Mouse (Mus musculus) cerebellum, postnatal 4 days (tissue): ENCODE results near the gene Mnx1.
A peak's percentile ranks its signal among the peaks of the same experiment; 100 is the strongest.
"Not testable (repeated sequence)": the region's sequence is repeated elsewhere in the genome, so short reads cannot be mapped to it uniquely, and the experiment has no call there.

Experiments used
- DNase-seq, 2 experiments: peaks; one replicate each; pipeline ENCODE4 v3.0.0; 2022; ENCODE audit warnings: low spot score in 2 of 2, mixed read lengths in 1 of 2

The Mnx1 gene

DNA sequence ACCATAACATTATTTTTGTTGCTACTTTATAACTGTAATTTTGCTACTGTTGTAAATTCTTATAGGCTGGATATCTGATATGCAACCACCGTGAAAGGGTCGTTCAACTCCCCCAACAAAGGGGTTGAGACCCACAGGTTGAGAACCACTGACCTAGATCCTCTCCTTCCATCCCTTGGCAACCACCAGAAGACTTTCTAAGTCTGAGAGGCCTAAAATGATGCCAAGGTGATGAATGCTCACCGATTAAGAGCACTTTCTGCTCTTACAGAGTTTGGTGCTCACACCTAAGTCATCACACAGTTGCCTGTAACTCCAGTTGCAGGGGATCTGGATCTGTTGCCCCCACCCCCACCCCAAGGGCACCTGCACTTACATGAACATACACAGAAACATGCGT is 8.8 kb downstream of the Mnx1 start:
- DNase-seq = no peak

DNA sequence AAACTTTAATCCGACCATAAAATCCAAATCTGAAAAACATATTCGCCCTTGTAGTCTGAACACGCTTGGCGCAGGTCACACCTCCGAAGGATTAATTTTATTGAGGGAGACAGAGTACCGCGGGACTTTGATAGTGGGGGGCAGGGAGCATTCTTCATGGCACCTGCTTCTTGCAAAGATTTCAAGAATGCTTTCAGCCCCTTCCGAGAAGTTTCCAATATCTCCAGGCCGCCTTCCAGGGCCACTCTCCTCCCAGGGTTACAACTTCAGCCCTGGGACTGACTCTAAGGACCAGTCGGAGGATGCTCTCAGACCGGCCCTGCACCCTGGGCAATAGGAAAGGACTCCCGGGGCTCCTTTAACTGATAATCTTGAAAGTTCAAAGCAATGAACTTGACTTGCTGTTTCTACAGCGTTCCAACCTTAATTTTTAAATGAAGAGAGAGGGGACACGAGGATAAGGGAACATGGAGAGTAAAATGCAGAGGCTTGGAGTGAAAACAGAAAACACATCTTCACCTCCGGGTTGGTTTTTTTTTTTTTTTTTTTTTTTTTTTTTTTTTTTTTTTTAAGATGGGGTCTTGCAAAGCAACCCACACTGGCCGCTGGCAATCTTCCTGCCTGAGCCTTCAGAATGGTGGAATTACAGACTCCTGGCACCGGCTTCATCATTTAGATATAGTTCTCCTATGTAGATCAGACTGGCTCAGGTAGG is 9.8 kb downstream of the Mnx1 start:
- DNase-seq = no peak

DNA sequence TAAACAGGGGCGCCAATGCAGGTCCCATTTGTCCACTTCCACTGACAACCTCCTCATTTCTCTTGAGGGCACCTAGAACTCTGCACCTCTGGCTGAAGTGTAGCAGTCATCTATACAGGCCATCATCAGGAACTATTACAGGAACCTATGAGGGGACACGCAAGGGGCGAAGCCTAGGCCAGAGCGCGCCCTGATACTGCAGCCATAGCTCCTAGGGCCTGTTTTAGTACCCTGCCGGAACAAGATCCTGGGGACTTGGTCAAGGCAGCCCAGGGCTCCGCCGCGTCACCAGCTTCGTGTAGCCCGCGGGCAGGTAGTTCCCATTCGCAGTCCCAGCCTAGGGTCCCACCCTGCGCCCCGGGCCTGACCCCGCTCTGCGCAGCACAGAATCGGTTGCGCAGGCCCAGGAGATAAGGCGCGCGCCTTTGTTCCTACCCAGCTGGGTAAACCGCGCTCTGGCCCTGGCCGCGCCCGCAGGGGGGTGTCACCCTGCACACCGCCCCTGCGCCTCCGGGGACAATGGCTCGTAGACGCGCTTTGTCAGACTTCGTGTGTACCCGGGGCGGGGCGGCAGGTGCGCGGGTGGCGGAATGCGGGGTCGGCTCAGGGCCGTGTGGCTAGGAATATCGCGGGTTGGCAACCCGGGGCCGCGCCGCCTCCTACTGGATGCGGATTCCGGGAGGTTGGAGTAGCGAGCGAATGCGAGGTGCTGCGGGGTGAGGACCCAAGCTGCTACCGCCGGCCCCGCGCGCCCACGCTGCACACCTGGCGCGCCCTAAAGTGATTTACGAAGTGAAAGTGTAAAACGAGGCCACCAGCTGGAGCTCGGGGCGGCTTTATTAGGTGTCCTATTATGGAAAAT is 10.6 kb downstream of the Mnx1 start:
- no peak for DNase-seq

DNA sequence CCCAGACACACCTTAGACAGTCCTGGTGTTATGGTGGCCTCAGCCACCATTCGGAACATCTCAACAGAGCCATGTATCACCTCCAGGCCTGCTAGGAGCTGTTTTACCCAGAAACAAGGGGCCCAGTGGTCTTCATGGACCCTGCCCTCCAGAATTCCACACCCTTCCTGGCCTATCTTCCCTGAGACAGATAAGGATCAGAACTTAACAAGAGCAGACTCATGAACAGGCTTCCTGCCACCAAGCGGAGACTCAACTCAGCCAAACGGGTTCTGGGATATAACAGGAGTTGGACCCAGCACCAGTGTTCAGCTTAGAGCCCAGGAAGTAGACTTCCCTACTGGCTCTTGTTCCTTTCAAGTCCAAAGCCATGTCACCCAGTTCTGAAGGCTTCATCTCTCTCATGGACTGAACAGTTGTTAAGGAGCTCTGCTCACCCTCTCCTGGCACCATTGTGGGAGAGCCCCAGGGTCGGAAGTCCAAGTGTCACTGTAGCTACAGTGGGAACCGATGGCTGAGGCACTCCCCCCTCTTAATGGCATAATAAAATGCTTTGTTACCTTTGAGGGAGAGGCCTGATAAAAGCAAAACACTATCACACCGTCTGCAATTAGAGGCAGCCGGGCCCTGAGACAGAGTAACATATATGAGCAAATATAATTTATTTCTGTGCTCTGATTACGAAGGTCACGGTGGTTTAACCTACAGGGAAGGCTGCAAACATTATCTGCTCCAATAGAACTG is 15.2 kb downstream of the Mnx1 start:
- no peak for DNase-seq

DNA sequence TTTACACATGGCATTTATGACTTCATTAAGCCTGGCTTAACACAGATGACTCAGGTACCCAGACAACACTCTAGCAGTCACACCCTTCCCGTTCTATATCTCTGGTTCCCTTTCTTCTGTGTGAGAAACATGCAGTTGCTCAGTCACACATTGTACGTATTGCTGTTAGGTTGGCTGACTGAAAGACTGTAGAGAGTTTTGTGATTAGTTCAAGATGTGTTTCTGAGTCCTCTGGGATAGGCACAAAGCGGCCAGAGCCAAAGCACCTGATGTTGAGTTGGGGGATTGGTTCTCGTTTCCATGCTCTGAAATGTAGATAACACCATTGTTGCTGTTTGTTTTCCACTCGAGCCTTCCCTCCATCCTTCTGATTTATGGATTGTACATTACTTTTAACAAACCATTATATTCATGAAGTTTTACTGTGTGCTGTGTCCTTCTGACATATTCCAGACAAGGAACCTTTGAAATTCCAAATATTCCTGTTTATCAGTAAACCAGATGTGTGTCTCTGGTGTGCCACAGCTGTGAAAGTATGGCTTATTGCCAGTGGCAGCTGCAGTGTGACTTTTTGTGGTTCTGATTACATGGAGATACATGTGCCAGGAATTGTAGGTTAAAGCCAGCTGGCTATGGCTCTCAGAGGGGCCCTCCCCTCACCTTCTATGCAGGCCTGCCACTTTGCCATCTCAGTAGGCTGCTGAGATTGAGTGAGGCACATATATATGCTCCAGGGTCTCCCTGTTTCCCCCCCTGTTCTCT is 21.2 kb downstream of the Mnx1 start:
- DNase-seq = no peak

DNA sequence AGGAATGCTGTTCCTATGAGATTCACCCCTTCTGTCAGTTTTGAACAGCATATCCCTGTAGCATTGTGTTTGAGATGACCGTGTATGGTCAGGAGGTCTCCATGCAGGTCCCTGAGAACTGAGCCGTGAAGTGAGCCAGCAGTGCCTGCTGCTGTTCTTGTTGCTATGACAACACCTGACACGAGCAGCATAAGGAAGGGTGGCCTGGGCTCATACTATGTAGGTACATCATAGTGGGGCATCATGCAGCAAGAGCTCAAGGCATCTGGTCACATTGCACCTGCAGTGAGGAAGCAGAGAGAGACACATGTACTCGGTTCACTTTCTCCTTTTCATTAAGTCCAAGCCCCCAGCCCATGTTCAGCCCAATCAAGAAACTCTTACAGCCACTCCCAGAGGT is 25.9 kb downstream of the Mnx1 start:
- no peak for DNase-seq

DNA sequence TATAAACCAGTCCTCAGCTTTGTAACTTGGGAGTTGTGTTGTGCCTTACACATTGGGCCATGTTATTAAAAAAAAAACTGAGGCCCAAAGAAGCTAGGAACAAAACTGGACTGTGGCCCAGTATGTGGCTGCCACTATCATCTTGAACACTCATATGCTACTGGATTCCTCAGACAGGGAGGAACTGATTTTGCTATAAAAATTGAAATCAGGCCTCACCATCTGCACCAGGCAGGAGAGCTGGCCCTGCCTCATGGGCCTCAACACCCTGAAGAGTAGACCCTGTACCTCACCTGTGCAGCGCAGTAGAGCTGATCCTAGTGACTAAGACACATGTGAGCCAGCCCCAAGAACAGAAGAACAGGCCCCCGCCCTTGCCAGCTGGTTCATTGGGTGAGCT is 33.0 kb downstream of the Mnx1 start:
- DNase-seq = no peak

DNA sequence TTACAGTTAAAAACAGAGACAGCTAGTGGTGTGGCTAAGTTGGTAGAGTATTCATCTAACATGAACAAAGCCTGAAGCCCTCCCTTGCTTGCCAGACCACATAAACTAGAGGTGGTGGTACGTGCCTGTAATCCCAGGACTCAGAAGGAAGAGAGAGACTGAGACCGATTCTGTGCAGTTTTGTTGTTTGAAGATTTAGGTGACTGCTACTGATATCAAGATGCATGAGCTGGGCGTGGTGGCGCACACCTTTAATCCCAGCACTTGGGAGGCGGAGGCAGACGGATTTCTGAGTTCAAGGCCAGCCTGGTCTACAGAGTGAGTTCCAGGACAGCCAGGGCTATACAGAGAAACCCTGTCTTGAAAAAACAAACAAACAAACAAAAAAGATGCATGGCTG is 41.5 kb downstream of the Mnx1 start:
- not testable (repeated sequence) for DNase-seq

DNA sequence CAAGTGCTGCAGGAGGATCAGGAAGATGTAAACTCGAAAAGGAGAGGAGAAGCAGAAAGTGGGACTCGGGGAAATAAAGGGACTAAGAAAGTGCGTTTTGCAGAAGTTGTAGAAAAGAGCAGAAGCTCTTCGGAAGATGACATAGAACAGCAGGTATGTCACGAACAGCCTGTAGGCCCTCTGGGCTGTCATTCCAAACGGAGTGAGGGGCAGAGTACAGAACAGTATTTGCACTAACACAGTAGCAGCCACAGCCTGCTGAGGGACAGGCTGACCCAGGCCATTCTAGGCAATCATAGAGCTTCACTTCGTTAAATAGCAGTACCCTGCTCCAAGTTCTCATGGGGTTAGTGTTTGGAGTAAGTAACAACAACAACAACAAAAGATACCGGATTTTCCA is 42.8 kb downstream of the Mnx1 start:
- DNase-seq = no peak

DNA sequence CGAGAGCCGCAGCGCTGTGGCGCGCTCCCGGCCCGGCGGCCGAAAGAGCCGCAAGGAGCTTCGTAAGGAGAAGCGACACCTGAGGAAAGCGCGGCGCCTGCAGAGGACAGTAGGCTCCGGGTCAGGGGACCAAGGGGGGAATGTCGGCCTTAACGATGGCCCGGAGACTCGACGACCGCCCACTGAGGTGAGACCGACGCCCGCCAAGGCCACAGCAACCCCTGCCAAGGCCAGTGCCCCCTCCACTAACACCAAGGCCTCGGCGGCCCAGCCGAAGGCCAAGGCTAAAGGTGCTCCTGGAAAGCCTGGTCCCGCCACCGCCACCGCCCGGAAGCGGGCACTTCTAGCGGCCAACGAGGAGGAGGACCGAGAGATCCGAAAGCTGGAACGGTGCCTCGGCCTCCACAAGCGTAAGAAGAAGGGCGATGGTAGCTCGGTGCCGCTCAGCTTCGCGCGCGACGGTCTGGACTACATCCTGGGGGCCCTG is 43.4 kb downstream of the Mnx1 start:
- DNase-seq = peak in 1 of 2 experiments; percentile 27

DNA sequence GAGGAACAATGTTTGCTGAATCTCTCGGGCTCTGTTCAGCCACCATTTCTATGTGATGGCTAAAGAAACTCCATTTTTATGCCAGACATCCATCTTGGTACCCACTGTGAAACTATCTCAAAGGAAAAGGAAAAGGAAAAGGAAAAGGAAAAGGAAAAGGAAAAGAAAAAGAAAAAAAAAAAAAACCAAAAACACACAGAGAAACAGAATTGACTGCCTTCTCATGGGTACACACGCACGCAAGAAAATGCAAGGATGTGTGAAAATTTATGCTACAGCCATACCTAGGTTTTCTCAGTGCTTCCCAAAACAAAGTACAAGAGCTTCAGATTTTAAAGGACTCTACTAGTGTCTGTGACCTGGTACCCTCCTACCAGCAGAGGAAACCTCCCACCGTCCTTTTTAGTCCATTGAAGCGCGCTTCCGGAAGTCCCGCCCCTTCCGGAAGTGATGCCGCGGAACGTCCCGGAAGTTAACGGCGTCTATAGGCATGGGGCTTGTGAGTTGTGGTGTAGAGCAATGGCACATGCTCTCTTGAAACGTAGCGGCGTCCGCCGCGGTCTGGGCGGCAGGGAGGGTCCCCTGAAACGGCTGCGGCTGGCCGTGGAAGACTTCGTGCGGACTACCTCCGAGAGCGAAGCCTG is 43.9 kb downstream of the Mnx1 start, which contains the start of gene Nom1:
Nom1 (plus strand) TSS at position 437 of the 644 bp plus-strand sequence.
- peak; percentile 71 to 87 for DNase-seq

DNA sequence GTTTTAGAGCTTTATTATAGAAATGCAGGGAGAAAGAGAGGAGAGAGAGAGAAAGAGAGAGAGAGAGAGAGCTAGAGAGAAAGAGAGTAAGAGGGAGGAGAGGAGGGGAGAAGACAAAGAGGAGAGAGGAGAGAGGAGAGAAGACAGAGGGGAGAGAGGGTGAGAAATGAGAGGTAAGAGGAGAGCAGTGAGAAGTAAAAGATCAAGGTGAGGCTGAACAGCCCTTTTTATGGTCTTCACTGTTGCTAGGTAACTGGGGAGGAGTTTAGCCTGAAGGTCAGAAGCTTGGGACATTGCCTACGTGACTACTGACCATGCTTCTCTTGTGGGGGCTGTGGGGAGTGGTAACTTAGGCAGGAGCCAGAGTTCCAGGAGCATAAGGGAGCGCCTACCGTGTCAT is 54.9 kb downstream of the Mnx1 start:
- DNase-seq = not testable (repeated sequence)
